Mouse (Mus musculus): ENCODE measurements at regions not wholly inside any gene's neighbourhood (a gene's known extent, or its start where the extent isn't known, plus 50 kb on each side); places are given as distances from the start of the nearest gene placed in this dataset.

DNA sequence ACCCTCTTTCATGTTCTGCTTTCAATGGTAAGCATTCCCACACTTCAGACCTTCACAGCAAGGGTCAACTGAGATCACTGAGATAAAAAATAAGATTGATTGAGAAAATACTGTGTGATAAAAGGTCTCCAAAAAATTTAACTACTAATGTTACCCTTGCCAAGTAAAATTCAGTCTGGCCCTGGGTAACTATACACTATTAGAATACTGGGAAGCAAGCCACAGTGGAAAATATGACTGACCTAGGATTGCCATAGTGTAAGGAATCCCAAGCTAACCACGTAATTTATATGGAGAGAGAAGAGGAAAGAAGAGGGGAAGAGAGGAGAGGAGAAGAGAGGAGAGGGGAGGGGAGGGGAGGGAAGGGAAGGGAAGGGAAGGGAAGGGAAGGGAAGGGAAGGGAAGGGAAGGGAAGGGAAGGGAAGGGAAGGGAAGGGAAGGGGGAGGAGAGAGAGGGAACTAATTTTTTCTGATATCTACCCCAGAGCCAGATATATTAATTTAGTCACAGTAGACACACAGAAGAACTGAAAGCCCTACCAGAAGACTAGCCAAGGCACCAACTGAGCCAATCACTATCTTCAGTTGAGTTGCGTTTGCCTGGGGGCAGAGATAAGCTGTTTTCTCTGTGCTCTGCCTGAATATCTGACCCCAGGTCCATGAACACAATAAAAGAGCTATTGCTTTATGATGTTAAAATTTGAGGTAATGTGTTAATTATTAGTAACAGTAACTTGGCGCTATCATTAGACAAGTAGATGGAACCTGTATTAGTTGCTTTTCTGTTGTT lies 97.3 kb upstream of the Ifne start:
- TF ChIP-seq CTCF (IDR thresholded peaks at IDR 0.05; ENCODE audit: control insufficient read depth, insufficient read depth, low read length) (no peak), POLR2A (IDR thresholded peaks at IDR 0.05; ENCODE audit: borderline replicate concordance, control insufficient read depth, low read depth, low read length) (no peak)
